Mouse (Mus musculus): ENCODE measurements around the gene Gata1. TPM values are rescaled to one million over a fixed set of nuclear protein-coding genes. Genes with fewer than 3 reads are reported as not detected.

Gata1 gene
- polyA plus RNA-seq, 1 experiment from 2014 or later = 1.8 TPM

- no peaks in the 10 kb centered on the region for H3K36me3 ChIP-seq
- no peak overlapping the region for H3K27ac ChIP-seq
- H3K4me3 ChIP-seq = no peak overlapping the region
- H3K4me1 ChIP-seq = no peaks in the 10 kb centered on the region
- no peak for ATAC-seq (ENCODE audit: insufficient number of reproducible peaks, insufficient read depth, low FRiP score, low TSS enrichment)
- no peak overlapping the region for H3K9ac ChIP-seq
- H3K4me2 ChIP-seq (replicated peaks) = no peak overlapping the region
- WGBS = 32% methylated on average over 5 of the region's 5 CpGs
- H3K9me3 ChIP-seq = no peaks in the 10 kb centered on the region
- no peaks in the 10 kb centered on the region for H3K27me3 ChIP-seq
Measured at GRCm38 (mm10) chrX:8002001-8002400, 24.1 kb upstream of the Gata1 start.

GRCm38 (mm10) chrX:8000546-8001192 lies 22.8 kb upstream of the Gata1 start:
- Histone ChIP-seq H3K9me3 (no peaks in the 10 kb centered on the region), H3K4me1 (no peaks in the 10 kb centered on the region), H3K27ac (no peak overlapping the region), H3K27me3 (no peaks in the 10 kb centered on the region), H3K9ac (no peak overlapping the region), H3K36me3 (no peaks in the 10 kb centered on the region), H3K4me2 (replicated peaks) (no peak overlapping the region), H3K4me3 (no peak overlapping the region)
- WGBS = 83% methylated on average over 3 of the region's 3 CpGs
- no peak for ATAC-seq (ENCODE audit: insufficient number of reproducible peaks, insufficient read depth, low FRiP score, low TSS enrichment)

GRCm38 (mm10) chrX:7993068-7993735 lies 15.3 kb upstream of the Gata1 start:
- no peaks in the 10 kb centered on the region for H3K36me3 ChIP-seq
- no peak overlapping the region for H3K4me2 ChIP-seq (replicated peaks)
- H3K4me1 ChIP-seq = no peaks in the 10 kb centered on the region
- WGBS = 70% methylated on average over 10 of the region's 10 CpGs
- ATAC-seq (ENCODE audit: insufficient number of reproducible peaks, insufficient read depth, low FRiP score, low TSS enrichment) = no peak
- H3K9me3 ChIP-seq = no peaks in the 10 kb centered on the region
- H3K4me3 ChIP-seq = no peak overlapping the region
- H3K27ac ChIP-seq = no peak overlapping the region
- H3K27me3 ChIP-seq = no peaks in the 10 kb centered on the region
- H3K9ac ChIP-seq = no peak overlapping the region

- no peak overlapping the region for H3K27ac ChIP-seq
- no peak overlapping the region for H3K9ac ChIP-seq
- WGBS = 62% methylated on average over 8 of the region's 8 CpGs
Measured at GRCm38 (mm10) chrX:7992379-7993067, 14.7 kb upstream of the Gata1 start.

GRCm38 (mm10) chrX:7981368-7981767 lies 3.5 kb upstream of the Gata1 start:
- no peaks in the 10 kb centered on the region for H3K9me3 ChIP-seq
- H3K4me3 ChIP-seq = no peak overlapping the region
- H3K27ac ChIP-seq = no peak overlapping the region
- no peak overlapping the region for H3K9ac ChIP-seq
- no peak for ATAC-seq (ENCODE audit: insufficient number of reproducible peaks, insufficient read depth, low FRiP score, low TSS enrichment)
- 82% methylated on average over 7 of the region's 7 CpGs for WGBS
- no peak overlapping the region for H3K4me2 ChIP-seq (replicated peaks)
- no peaks in the 10 kb centered on the region for H3K27me3 ChIP-seq
- no peaks in the 10 kb centered on the region for H3K4me1 ChIP-seq
- no peaks in the 10 kb centered on the region for H3K36me3 ChIP-seq

More at GRCm38 (mm10) chrX:7992379-7993067, 14.7 kb upstream of the Gata1 start:
- H3K4me1 ChIP-seq = no peaks in the 10 kb centered on the region
- no peaks in the 10 kb centered on the region for H3K36me3 ChIP-seq
- no peaks in the 10 kb centered on the region for H3K27me3 ChIP-seq
- no peak for ATAC-seq (ENCODE audit: insufficient number of reproducible peaks, insufficient read depth, low FRiP score, low TSS enrichment)
- H3K9me3 ChIP-seq = no peaks in the 10 kb centered on the region
- no peak overlapping the region for H3K4me3 ChIP-seq
- H3K4me2 ChIP-seq (replicated peaks) = no peak overlapping the region

GRCm38 (mm10) chrX:7971292-7971691 lies 6.6 kb downstream of the Gata1 start:
- H3K4me2 ChIP-seq (replicated peaks) = no peak overlapping the region

GRCm38 (mm10) chrX:7968899-7969298 lies 9.0 kb downstream of the Gata1 start:
- no peak for ATAC-seq (ENCODE audit: insufficient number of reproducible peaks, insufficient read depth, low FRiP score, low TSS enrichment)
- Histone ChIP-seq H3K9me3 (no peaks in the 10 kb centered on the region), H3K27me3 (no peaks in the 10 kb centered on the region), H3K4me2 (replicated peaks) (no peak overlapping the region), H3K4me1 (no peaks in the 10 kb centered on the region), H3K4me3 (no peak overlapping the region), H3K36me3 (no peaks in the 10 kb centered on the region), H3K9ac (no peak overlapping the region), H3K27ac (no peak overlapping the region)
- 90% methylated on average over 3 of the region's 3 CpGs for WGBS

More at GRCm38 (mm10) chrX:7971292-7971691, 6.6 kb downstream of the Gata1 start:
- Histone ChIP-seq H3K4me3 (no peak overlapping the region), H3K9me3 (no peaks in the 10 kb centered on the region), H3K4me1 (no peaks in the 10 kb centered on the region), H3K27ac (no peak overlapping the region), H3K27me3 (no peaks in the 10 kb centered on the region), H3K36me3 (no peaks in the 10 kb centered on the region), H3K9ac (no peak overlapping the region)
- WGBS = 62% methylated on average over 4 of the region's 4 CpGs
- no peak for ATAC-seq (ENCODE audit: insufficient number of reproducible peaks, insufficient read depth, low FRiP score, low TSS enrichment)

GRCm38 (mm10) chrX:7968226-7968625 lies 9.6 kb downstream of the Gata1 start:
- no peaks in the 10 kb centered on the region for H3K27me3 ChIP-seq
- no peaks in the 10 kb centered on the region for H3K36me3 ChIP-seq
- no peak for ATAC-seq (ENCODE audit: insufficient number of reproducible peaks, insufficient read depth, low FRiP score, low TSS enrichment)
- no peaks in the 10 kb centered on the region for H3K4me1 ChIP-seq
- no peaks in the 10 kb centered on the region for H3K9me3 ChIP-seq
- no peak overlapping the region for H3K4me3 ChIP-seq
- WGBS = 85% methylated on average over 8 of the region's 8 CpGs
- no peak overlapping the region for H3K27ac ChIP-seq
- H3K4me2 ChIP-seq (replicated peaks) = no peak overlapping the region
- H3K9ac ChIP-seq = no peak overlapping the region

GRCm38 (mm10) chrX:7967596-7968201 lies 10.2 kb downstream of the Gata1 start:
- H3K4me2 ChIP-seq (replicated peaks) = no peak overlapping the region
- no peaks in the 10 kb centered on the region for H3K9me3 ChIP-seq
- WGBS = 85% methylated on average over 6 of the region's 9 CpGs
- H3K36me3 ChIP-seq = no peaks in the 10 kb centered on the region
- no peak for ATAC-seq (ENCODE audit: insufficient number of reproducible peaks, insufficient read depth, low FRiP score, low TSS enrichment)
- no peaks in the 10 kb centered on the region for H3K27me3 ChIP-seq
- H3K9ac ChIP-seq = no peak overlapping the region
- no peak overlapping the region for H3K4me3 ChIP-seq
- no peak overlapping the region for H3K27ac ChIP-seq
- H3K4me1 ChIP-seq = no peaks in the 10 kb centered on the region

GRCm38 (mm10) chrX:7966161-7966560 lies 11.7 kb downstream of the Gata1 start:
- Histone ChIP-seq H3K4me3 (no peak overlapping the region), H3K27ac (no peak overlapping the region), H3K4me2 (replicated peaks) (no peak overlapping the region), H3K36me3 (no peaks in the 10 kb centered on the region), H3K9me3 (no peaks in the 10 kb centered on the region), H3K27me3 (no peaks in the 10 kb centered on the region), H3K4me1 (no peaks in the 10 kb centered on the region), H3K9ac (no peak overlapping the region)
- 76% methylated on average over 4 of the region's 4 CpGs for WGBS
- no peak for ATAC-seq (ENCODE audit: insufficient number of reproducible peaks, insufficient read depth, low FRiP score, low TSS enrichment)

- no peak overlapping the region for H3K4me3 ChIP-seq
- no peaks in the 10 kb centered on the region for H3K9me3 ChIP-seq
- H3K36me3 ChIP-seq = no peaks in the 10 kb centered on the region
- no peaks in the 10 kb centered on the region for H3K4me1 ChIP-seq
- 76% methylated on average over 7 of the region's 7 CpGs for WGBS
- ATAC-seq (ENCODE audit: insufficient number of reproducible peaks, insufficient read depth, low FRiP score, low TSS enrichment) = no peak
- no peak overlapping the region for H3K27ac ChIP-seq
- H3K4me2 ChIP-seq (replicated peaks) = no peak overlapping the region
- no peaks in the 10 kb centered on the region for H3K27me3 ChIP-seq
- no peak overlapping the region for H3K9ac ChIP-seq
Measured at GRCm38 (mm10) chrX:7963829-7964626, 13.8 kb downstream of the Gata1 start.
